Mouse (Mus musculus): Measurements from ENCODE around the gene Cyyr1.

Gene Cyyr1

DNA sequence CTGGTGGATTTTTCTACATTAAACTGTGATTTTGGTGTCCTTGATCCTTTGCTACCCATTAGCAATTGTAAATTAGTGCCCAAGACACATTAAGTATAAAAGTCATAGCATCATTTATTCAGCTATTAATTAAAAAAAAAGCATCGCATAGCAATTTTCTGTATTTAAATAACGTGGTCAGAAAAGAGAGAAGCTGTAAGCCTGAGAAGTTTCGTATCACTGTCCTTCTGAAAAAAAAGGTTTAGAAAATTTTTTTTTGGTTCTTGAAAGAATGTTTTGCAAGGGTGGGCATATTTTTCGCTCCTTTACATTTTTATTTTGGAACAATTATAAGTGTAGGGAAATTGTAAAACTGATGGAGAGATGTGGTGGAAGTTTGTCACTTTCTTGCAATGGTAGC lies 83.1 kb downstream of the Cyyr1 start:
- in situ Hi-C loops (cut with MboI, MseI): no loop called here

DNA sequence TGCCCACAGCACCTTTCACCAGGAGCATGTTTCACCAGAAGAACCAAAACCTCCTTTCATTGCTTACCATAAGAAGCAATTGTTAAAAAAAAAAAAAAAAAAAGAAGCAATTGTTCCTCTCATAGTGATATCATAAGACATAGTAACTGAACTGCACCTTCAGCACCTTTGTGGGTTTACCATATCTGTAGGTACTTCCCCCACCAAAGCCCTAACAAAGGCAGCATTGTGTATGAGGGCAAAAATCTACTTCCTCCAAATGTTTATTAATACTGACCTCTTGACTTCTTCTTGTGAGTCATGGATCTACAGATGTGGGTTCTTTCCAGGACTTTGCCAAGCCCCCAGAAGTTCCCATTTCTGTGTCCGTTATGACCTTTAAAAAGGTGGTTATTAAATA lies 98.2 kb downstream of the Cyyr1 start:
- in situ Hi-C loops (cut with MboI, MseI): no loop called here

DNA sequence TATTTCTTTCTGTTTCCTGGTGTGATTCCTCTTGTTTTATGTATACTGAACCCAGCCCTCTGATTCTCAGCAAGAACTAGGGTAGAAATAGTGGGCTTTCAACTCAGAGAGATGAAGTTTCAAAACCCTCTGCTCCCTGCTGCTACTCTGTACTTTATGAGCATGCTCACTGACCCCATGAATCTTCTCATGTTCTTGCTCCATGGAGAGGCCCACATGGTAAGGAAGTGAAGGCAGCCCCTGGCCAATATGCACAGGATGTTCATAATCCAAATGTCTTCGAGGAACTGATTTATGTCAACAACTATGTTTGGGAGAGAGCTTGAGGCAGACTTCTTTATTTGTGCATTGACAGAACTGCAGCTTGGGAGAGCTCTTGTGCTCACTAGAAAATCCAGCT lies 106.9 kb downstream of the Cyyr1 start:
- in situ Hi-C loops (cut with MboI, MseI): no loop called here

DNA sequence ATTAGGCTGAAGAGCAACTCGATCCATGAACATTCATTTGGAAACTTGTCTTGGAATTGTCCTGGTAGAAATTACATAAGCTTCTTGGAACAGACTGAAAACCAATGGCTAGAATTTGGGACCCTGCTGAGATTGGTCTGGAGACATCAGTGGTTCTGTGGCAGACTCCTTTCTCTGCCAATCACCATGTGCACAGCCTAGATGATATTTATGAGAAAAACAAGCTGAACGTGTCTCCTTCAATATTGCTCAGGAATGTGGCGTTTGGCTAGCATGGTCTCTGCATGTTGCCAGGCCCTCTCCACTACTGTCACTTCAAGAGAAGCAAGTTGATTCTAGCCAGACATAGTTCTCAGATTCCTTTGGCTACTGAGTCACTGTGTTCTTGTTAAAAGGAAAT lies 107.4 kb downstream of the Cyyr1 start:
- in situ Hi-C loops (cut with MboI, MseI): no loop called here

DNA sequence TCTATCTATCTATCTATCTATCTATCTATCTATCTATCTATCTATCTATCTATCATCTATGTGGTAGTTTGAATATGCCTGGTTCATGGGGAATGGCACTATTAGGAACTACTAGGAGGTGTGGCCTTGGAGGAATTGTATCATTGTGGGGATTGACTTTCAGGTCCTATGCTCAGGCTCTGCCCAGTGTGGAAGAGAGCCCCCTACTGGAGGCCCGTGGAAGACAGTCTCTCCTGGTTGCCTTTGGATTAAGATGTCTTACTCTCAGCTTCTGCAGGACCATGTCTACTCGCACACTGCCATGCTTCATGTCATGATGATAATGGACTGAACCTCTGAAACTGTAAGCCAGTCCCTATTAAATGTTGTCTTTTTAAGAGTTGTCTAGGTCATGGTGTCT lies 117.8 kb downstream of the Cyyr1 start:
- in situ Hi-C loops (cut with MboI, MseI): no loop called here

DNA sequence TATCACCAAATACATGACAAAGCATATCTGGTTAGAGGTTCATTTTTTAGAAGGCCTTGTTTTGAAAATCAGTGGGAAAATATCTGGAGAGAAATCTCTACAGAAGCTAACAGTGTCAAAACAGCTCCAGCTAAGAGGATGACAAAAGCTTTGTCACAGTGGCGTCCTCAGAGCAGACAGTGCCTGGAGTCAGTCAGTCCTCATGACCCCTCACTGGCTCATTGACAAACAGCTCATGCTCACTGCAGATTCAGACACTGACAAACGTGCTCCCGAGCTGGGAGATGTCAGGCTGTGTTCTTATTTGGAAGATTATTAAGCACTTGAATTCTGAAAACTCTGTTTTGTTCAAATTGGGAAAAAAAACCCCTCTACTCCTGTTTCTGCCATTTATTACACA lies 124.0 kb downstream of the Cyyr1 start:
- in situ Hi-C loops (cut with MboI, MseI): no loop called here

DNA sequence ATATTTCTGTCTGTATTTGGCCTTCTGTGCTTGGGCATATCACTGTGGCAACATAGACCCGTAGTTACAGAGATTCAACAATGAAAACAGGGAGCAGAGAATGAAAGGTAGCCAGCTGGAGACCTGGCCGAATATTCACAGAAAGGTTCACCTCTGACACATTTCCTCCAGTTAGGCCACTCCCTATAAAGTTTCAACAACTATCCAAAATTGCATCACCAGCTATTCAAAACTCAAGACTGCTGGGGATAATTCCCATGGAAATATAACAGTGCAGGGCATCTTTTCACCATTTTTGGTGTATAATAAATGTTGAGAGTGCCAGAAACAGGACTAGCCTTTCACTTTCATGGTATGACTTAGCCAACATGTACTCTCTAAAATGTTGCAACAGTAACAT lies 130.3 kb downstream of the Cyyr1 start:
- in situ Hi-C loops (cut with MboI, MseI): no loop called here

DNA sequence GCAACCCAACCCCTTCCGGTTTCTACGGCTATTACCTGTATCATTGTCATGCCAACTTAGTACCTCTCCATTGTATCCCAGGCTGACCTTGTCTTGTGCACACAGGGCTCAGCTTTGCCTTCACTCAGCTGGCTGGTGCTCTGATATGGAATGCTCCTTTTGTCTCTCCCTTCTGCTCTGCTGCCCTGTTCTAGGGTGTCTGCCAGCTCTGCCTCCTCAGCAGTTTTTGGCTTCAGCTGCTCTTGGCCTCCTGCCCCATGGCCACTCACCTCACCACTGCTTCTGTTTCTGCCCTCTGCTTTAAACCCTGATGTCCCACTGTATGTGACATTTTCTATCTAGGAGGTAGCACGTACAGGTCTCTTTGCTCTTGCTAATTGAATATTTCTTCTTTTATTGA lies 137.8 kb downstream of the Cyyr1 start:
- in situ Hi-C loops (cut with MboI, MseI): loop anchor here (10.0 kb wide), 1 partner anchor 961 kb away; no protein-coding TSS in a partner anchor

DNA sequence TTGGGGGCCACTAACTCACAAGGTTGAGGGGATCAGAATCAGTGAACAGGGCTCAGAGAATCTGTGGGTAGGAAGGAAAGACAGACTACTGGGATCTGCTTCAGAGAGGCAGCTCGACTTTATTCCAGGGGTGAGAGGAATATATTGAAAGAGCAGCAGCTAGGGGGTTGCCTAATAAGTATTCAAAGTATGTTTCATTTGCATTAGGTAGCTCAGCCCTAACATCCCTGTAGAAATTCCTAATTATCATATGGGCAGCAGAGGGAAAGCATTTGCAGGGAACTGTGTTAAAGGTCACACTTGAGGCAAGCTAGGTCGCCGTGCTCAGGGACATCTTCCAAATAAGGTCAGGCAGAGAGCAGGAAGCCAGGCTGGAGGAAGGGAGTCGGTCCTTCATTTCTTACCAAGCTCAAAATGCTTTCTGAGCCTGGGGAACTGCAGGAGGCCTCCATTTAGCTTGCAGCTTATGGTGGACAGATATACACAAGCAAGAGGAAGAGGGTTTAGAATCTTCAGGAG lies 159.7 kb downstream of the Cyyr1 start:
- in situ Hi-C loops (cut with MboI, MseI): no loop called here

DNA sequence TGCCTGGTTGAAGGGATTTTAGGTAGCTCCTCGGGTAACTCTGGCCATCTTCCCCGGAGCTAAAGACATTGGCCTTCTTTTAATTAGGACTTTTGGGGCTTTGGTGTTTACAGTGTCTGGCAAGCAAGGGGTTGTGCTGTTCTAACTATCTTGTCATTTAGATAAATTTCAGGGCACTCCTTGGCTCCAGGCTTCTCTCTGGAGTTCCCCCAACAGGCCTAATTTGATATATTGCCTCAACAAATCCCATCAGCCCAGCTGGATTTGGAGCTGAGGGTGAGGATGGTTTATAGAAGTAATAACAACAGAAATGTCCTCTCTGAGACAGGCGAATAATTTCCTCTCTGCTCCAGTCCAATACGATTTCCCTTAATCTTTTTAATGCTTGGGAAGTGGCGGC lies 166.4 kb downstream of the Cyyr1 start:
- in situ Hi-C loops (cut with MboI, MseI): no loop called here

Measured in regulatory T cell (primary cell).